Mouse (Mus musculus) kidney, embryonic 15.5 days (tissue): ENCODE measurements around the gene Mpdz. TPM values are rescaled to one million over a fixed set of nuclear protein-coding genes. Genes with fewer than 3 reads are reported as not detected.

ENCODE experiments used
- ATAC-seq: fragments of 200-750 bp; cut with Nextera tagmentation; replicated peaks from 2 replicates; pipeline ENCODE4 v1.8.0; 2017; ENCODE audit warnings: moderate TSS enrichment; ENCODE audit not compliant: low FRiP score
- H3K27ac ChIP-seq: fragments of 300-500 bp; sonication (generic); 2 replicates; pipeline ENCODE4 v1.5.1; 2015; ENCODE audit warnings: mild to moderate bottlenecking, inconsistent platforms
- H3K27me3 ChIP-seq: fragments of 300-500 bp; sonication (generic); 2 replicates; pipeline ENCODE4 v1.6.1; 2015; ENCODE audit warnings: inconsistent platforms
- H3K36me3 ChIP-seq: fragments of 300-500 bp; sonication (generic); 2 replicates; pipeline ENCODE4 v1.6.1; 2015; ENCODE audit warnings: inconsistent platforms
- H3K4me1 ChIP-seq: fragments of 300-500 bp; sonication (generic); 2 replicates; pipeline ENCODE4 v1.6.1; 2015; ENCODE audit warnings: inconsistent platforms
- H3K4me2 ChIP-seq: fragments of 300-500 bp; sonication (generic); 2 replicates; pipeline ENCODE4 v1.6.1; 2015; ENCODE audit warnings: moderate library complexity, mild to moderate bottlenecking, inconsistent platforms
- H3K4me3 ChIP-seq: fragments of 300-500 bp; sonication (generic); replicated peaks from 2 replicates; pipeline ENCODE4 v1.5.1; 2015; ENCODE audit warnings: mild to moderate bottlenecking, inconsistent platforms
- H3K9ac ChIP-seq: fragments of 300-500 bp; sonication (generic); 2 replicates; pipeline ENCODE4 v1.6.1; 2015; ENCODE audit warnings: mild to moderate bottlenecking, inconsistent platforms
- H3K9me3 ChIP-seq: fragments of 300-500 bp; sonication (generic); replicated peaks from 2 replicates; pipeline ENCODE4 v1.6.1; 2016; ENCODE audit warnings: inconsistent platforms
- WGBS: fragments of 180-500 bp; shearing (Covaris S2); methylation state at CpG from one replicate; pipeline ENCODE4 v1.1.7; 2015; ENCODE audit warnings: mixed read lengths; 5-methylcytosine and 5-hydroxymethylcytosine counted together
- polyA plus RNA-seq: library from polyadenylated mRNA; unstranded; fragments of >200 nt; fragmentation: Nextera tagmentation; extraction: Ambion mirVana; gene quantifications from 2 replicates; pipeline ENCODE4 v1.2.1, GENCODE M21; 2015

Gene Mpdz
- 30.3 and 31.2 TPM in 2 replicates for polyA plus RNA-seq

DNA sequence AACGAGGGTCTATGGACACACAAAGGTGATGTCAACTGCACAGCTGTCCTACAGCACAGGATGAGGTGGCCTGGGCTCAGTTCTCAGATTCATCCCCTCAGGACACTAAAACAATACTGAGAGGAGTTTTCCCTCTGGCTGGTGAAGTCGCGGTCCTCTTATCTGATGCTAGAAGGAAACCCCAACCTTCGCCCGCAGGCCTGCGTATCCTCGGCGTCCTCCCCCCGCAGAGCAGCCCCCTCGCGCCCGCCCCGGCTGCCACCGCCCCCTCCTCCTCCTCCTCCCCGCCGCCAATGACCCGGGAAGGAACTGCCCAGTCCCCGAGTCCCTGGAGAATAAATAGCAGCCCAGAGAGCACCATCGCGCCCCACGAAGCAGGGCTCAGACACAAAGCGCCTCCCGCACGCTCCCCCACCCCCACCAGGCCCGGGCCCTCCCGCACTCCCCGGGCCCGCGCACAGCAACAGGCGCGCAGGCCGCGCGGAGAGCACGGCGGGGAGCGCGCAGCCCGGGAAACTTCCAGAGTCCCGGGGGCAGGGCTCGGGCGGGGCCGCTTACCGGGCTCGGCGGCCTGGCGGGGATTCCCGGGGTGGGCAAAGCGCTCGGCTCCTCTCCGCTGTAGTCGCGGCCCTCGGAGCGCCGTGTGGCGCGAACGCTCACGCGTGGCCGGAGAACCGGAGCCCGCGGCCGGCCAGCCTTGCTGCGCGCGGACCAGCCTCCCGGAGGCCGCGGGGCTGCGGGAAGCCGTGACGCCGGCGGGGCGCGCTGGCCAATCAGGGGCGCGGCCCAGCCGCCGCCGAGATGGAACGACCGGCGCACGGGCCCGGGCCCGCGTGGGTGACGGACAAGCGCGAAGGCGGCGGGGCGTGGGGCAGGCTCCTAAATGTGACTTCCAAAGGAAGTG lies at the start of gene Mpdz:
Gene Mpdz (minus strand): TSS at position 738 of the 904 bp plus-strand sequence.
- Histone ChIP-seq H3K9ac (peak within 1 kb of the TSS; percentile 96), H3K4me3 (peak within 1 kb of the TSS; percentile 75), H3K4me1 (peaks cover 11% of the 10 kb centered on the region), H3K9me3 (no peaks in the 10 kb centered on the region), H3K27me3 (no peaks in the 10 kb centered on the region), H3K27ac (peak within 1 kb of the TSS; percentile 94), H3K36me3 (no peaks in the 10 kb centered on the region), H3K4me2 (peak within 1 kb of the TSS; percentile 78)
- WGBS: under 1% methylated on average over 92 of the region's 97 CpGs
- ATAC-seq: peak; percentile 95

DNA sequence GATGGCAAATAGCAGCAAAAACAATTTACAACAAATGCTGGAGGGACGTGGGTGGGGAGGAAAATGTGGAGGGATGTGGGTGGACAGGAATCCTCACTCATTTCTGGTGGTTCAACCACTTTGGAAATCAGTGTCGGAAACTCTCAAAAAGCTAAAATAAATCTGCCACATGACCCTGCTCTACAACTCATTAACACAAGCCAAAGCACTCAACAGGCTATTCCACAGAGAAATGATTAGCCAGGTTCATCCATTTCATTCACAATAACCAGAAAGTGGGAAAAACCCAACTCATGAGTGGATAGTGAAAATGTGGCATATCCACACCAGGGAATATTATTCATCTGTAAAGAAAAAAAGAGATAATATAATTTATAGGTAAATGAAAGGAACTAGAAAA lies 47.9 kb upstream of the Mpdz start:
- Histone ChIP-seq H3K27me3 (no peaks in the 10 kb centered on the region), H3K4me3 (no peak overlapping the region), H3K9me3 (no peaks in the 10 kb centered on the region), H3K36me3 (no peaks in the 10 kb centered on the region), H3K9ac (no peak overlapping the region), H3K4me1 (no peaks in the 10 kb centered on the region), H3K27ac (no peak overlapping the region), H3K4me2 (no peak overlapping the region)
- 67% methylated on average over 2 of the region's 2 CpGs for WGBS
- no peak for ATAC-seq

- no peaks in the 10 kb centered on the region for H3K36me3 ChIP-seq
- H3K4me1 ChIP-seq: no peaks in the 10 kb centered on the region
- H3K9ac ChIP-seq: no peak overlapping the region
- WGBS: 68% methylated on average over 7 of the region's 7 CpGs
- no peaks in the 10 kb centered on the region for H3K27me3 ChIP-seq
- ATAC-seq: no peak
- no peak overlapping the region for H3K4me2 ChIP-seq
- H3K27ac ChIP-seq: no peak overlapping the region
- H3K9me3 ChIP-seq: no peaks in the 10 kb centered on the region
- H3K4me3 ChIP-seq: no peak overlapping the region
Observed at GRCm38 (mm10) chr4:81484603-81485002, 42.0 kb upstream of the Mpdz start.

DNA sequence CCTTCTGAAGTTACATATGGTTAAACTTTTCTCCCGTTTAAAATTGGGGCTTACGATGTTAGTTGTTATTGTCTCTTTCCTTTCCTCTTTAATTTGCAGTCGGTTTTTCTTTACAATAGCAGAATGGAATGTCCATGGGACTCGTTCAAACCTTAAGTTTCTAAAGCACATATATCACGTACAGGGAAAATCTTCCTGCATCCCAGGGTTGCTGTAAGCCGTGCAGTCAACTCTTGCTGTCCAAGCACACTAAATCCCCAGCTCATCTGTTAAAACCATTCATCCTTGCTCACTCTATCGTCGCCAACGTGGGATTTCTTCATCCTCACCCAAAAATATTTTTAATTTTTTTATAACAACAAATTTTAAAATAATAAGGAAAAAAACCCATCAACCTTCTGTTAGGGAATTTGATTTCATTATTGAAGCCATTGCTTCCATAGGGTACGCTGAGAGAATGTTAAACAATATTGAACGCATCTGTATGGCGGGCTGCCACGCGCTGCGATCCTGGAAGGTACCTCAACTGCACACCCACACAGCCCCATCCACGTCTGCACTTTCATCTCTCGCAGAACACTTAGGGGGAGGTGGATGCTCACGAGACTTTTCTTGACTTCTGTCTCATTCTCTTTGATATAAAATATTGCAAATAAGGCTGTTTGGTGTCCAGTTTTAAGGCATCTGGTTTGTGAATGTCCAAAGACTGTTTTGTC lies 41.4 kb upstream of the Mpdz start:
- Histone ChIP-seq H3K4me2 (no peak overlapping the region), H3K4me1 (no peaks in the 10 kb centered on the region), H3K27ac (no peak overlapping the region), H3K36me3 (no peaks in the 10 kb centered on the region), H3K4me3 (no peak overlapping the region), H3K27me3 (no peaks in the 10 kb centered on the region), H3K9ac (no peak overlapping the region), H3K9me3 (no peaks in the 10 kb centered on the region)
- WGBS: 63% methylated on average over 18 of the region's 18 CpGs
- ATAC-seq: no peak

GRCm38 (mm10) chr4:81483159-81483558 lies 40.5 kb upstream of the Mpdz start:
- Histone ChIP-seq H3K27me3 (no peaks in the 10 kb centered on the region), H3K4me3 (no peak overlapping the region), H3K36me3 (no peaks in the 10 kb centered on the region), H3K4me2 (peak overlapping the region; percentile 24; the same call in 1 of the 2 replicates), H3K27ac (0 out of 2 replicates have a peak overlapping the region, but pooled peaks have one; percentile 54), H3K9ac (no peak overlapping the region), H3K4me1 (no peaks in the 10 kb centered on the region), H3K9me3 (no peaks in the 10 kb centered on the region)
- 17% methylated on average over 6 of the region's 6 CpGs for WGBS
- ATAC-seq: no peak

DNA sequence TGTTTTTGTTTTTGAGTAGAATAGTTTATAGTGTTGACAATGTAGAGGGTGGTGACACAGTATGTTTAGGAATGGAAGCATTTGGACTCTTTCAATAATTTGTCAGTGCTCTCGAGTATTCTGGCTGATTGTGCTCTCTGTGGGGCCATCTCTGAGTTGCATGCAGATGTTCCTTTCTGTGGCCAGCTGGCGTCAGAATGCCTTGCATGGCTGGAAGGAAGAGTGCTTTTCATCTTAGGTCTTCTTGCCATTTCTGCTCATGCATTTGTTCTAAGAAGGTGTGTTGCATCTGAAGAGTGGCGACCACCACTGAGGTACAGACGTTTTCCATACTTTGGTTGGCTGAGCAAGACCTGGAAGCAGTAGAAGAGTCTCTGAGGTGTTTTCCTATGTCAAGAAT lies 24.2 kb upstream of the Mpdz start:
- Histone ChIP-seq H3K4me3 (no peak overlapping the region), H3K4me2 (no peak overlapping the region), H3K27ac (no peak overlapping the region), H3K36me3 (no peaks in the 10 kb centered on the region), H3K9me3 (no peaks in the 10 kb centered on the region), H3K27me3 (no peaks in the 10 kb centered on the region), H3K9ac (no peak overlapping the region), H3K4me1 (no peaks in the 10 kb centered on the region)
- no peak for ATAC-seq
- WGBS: 91% methylated on average over 4 of the region's 4 CpGs

DNA sequence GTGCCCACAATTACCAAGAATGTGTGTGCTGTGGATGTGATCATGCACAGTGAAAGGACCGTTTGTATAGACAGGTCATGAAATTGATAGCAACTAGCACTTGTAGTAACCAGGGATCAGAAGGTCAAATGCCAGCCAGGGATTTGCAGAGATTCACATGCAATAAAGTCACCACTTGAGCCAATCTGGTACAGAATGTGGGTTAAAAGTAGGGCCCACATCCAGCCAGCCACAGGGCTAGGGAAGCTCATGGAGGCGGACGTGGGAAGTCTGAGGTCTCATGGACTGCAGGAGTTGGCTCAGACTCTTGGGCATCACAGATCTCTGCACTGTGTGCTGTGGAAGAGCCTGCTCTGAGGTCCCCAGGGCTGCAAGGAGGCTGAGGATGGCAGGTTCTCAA lies 22.6 kb upstream of the Mpdz start:
- no peak overlapping the region for H3K27ac ChIP-seq
- no peak overlapping the region for H3K4me2 ChIP-seq
- no peak overlapping the region for H3K9ac ChIP-seq
- no peaks in the 10 kb centered on the region for H3K9me3 ChIP-seq
- WGBS: 77% methylated on average over 3 of the region's 3 CpGs
- ATAC-seq: no peak
- H3K4me3 ChIP-seq: no peak overlapping the region
- no peaks in the 10 kb centered on the region for H3K27me3 ChIP-seq
- no peaks in the 10 kb centered on the region for H3K36me3 ChIP-seq
- no peaks in the 10 kb centered on the region for H3K4me1 ChIP-seq

GRCm38 (mm10) chr4:81462253-81462652 lies 19.6 kb upstream of the Mpdz start:
- H3K9me3 ChIP-seq: no peaks in the 10 kb centered on the region
- no peak overlapping the region for H3K27ac ChIP-seq
- no peak overlapping the region for H3K9ac ChIP-seq
- H3K4me2 ChIP-seq: no peak overlapping the region
- no peak overlapping the region for H3K4me3 ChIP-seq
- H3K27me3 ChIP-seq: no peaks in the 10 kb centered on the region
- ATAC-seq: no peak
- WGBS: 62% methylated on average over 4 of the region's 4 CpGs
- H3K4me1 ChIP-seq: no peaks in the 10 kb centered on the region
- no peaks in the 10 kb centered on the region for H3K36me3 ChIP-seq

GRCm38 (mm10) chr4:81458921-81459320 lies 16.3 kb upstream of the Mpdz start:
- Histone ChIP-seq H3K4me2 (no peak overlapping the region), H3K9me3 (no peaks in the 10 kb centered on the region), H3K27ac (no peak overlapping the region), H3K4me1 (no peaks in the 10 kb centered on the region), H3K27me3 (no peaks in the 10 kb centered on the region), H3K36me3 (no peaks in the 10 kb centered on the region), H3K9ac (no peak overlapping the region), H3K4me3 (no peak overlapping the region)
- WGBS: 56% methylated on average over 1 of the region's 1 CpGs
- no peak for ATAC-seq

GRCm38 (mm10) chr4:81453806-81454205 lies 11.2 kb upstream of the Mpdz start:
- Histone ChIP-seq H3K4me3 (no peak overlapping the region), H3K9me3 (no peaks in the 10 kb centered on the region), H3K9ac (no peak overlapping the region), H3K27ac (no peak overlapping the region), H3K36me3 (no peaks in the 10 kb centered on the region), H3K27me3 (no peaks in the 10 kb centered on the region), H3K4me2 (no peak overlapping the region), H3K4me1 (peaks cover 5% of the 10 kb centered on the region; the same call in 1 of the 2 replicates)
- WGBS: 66% methylated on average over 3 of the region's 3 CpGs
- no peak for ATAC-seq

GRCm38 (mm10) chr4:81452183-81452582 lies 9.6 kb upstream of the Mpdz start:
- H3K4me3 ChIP-seq: no peak overlapping the region
- no peaks in the 10 kb centered on the region for H3K27me3 ChIP-seq
- H3K27ac ChIP-seq: no peak overlapping the region
- 30% methylated on average over 2 of the region's 2 CpGs for WGBS
- peak; percentile 70 for ATAC-seq
- no peaks in the 10 kb centered on the region for H3K9me3 ChIP-seq
- H3K4me2 ChIP-seq: no peak overlapping the region
- no peak overlapping the region for H3K9ac ChIP-seq
- H3K36me3 ChIP-seq: no peaks in the 10 kb centered on the region
- H3K4me1 ChIP-seq: peaks cover 5% of the 10 kb centered on the region; the same call in 1 of the 2 replicates

- no peak overlapping the region for H3K9ac ChIP-seq
- H3K4me3 ChIP-seq: no peak overlapping the region
- 87% methylated on average over 4 of the region's 4 CpGs for WGBS
- ATAC-seq: no peak
- H3K27ac ChIP-seq: no peak overlapping the region
- no peaks in the 10 kb centered on the region for H3K9me3 ChIP-seq
- H3K4me1 ChIP-seq: peaks cover 5% of the 10 kb centered on the region; the same call in 1 of the 2 replicates
- H3K27me3 ChIP-seq: no peaks in the 10 kb centered on the region
- no peaks in the 10 kb centered on the region for H3K36me3 ChIP-seq
- no peak overlapping the region for H3K4me2 ChIP-seq
Observed at GRCm38 (mm10) chr4:81449413-81449812, 6.8 kb upstream of the Mpdz start.
